Mouse (Mus musculus): ENCODE data around the gene Dnase1l2.

DNA sequence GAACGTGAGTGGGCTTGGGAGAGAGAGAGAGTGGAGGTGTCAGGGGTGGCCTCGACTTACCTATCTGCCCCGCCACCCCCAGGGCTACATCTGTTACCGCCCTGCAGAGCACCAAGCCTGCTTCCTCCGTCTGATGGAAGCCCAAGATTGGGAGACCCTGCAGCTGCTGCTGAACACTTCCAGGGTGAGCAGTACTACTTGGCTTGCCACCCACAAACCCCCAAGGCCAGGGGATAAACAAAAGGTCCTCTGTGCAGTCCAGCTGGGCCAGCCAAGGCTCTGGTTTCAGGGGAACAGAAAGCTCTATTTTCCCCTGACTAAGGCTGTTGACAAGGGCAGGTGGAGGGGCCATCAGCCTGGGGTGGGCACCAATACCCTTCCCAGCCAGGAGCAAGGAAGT, 31.7 kb upstream of the Dnase1l2 start:
- TF ChIP-seq ZC3H11A (IDR thresholded peaks at IDR 0.05; ENCODE audit: borderline replicate concordance, low read depth, low read length) (no peak), MAFK (IDR thresholded peaks at IDR 0.05; ENCODE audit: insufficient read depth, low read depth, low read length) (no peak)

All from ES-E14 (cell line).